In the genomic region with DNA sequence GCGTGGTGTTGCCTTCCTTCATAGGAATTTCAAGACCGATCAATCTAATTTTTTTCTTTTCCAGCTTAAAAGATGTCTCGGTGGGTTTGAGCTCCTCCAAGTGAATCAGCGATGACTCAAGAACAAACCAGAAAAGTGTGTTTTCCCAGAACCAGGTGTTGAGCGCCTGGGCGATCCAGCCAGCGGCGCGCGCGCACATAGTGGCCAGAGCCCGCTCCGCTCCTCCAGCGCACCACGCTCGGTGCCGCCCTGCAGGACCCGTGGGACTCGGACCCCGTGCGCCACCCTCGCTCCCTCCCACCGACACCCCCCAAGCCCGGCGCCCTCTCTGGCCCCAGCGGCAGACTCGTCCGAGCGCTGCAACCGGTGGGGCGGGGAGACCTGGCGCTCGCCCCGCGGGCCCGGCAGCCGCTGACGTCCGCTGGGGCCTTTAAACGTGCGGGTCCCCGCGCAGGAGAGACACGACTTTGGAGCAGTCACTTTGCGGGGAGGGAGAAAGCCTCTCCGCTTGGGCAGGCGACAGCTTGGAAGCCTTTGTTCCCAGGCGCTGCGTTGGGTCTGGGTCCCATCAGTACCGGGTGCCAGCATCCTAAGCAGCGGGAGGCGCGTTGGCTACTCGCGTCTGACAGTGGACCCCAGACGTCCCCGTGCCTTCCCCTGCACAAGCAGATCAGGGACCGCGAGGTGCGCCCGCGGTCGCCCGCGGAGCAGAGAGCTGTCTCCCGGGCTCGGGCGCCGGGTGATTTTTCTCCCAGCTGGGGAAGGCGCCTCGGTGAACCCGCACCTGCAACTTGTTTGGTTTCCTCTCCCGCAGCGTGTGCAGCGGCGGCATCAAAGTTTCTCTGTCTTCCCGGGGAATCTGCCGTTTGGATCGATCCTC, we compare ENCODE assay signal across 8 mouse cellular contexts. TPM values are rescaled to one million over a fixed set of nuclear protein-coding genes. Genes with fewer than 3 reads are reported as not detected.
DNase-seq lines count a peak whose midpoint lies in the region; ATAC-seq lines count a peak whose summit lies in the region.

A gene (plus strand): TSS at position 377 of the 880 bp plus-strand sequence.

- peak within 1 kb of the TSS; percentile 22; the same call in 1 of the 2 replicates for H3K9ac ChIP-seq in kidney, embryonic 16.5 days (replicated peaks; ENCODE audit: low read length)
- peak within 1 kb of the TSS; percentile 64 for H3K9ac ChIP-seq in neural tube, embryonic 14.5 days (replicated peaks; ENCODE audit: low read depth, low read length)

- DNase-seq in kidney, adult 9 months, result no peak
- DNase-seq in embryo, embryonic 10.5 days (ENCODE audit: low spot score), result peak; percentile 42
- peak; percentile 25 to 28 for DNase-seq in frontal cortex, postnatal 25 days (ENCODE audit: low spot score in 2 of 2)
- DNase-seq in left cerebral cortex, postnatal 4 days, result peak; percentile 15
- DNase-seq in ovary, postnatal 14 days (ENCODE audit: low spot score), result no peak
- DNase-seq in gastrocnemius, adult 8-10 months (ENCODE audit: low spot score in 2 of 2), result no peak

- peaks cover 10% of the 10 kb centered on the region; the same call in 1 of the 2 replicates for H3K4me1 ChIP-seq in kidney, embryonic 16.5 days (ENCODE audit: insufficient read depth, low read length)
- H3K4me1 ChIP-seq in neural tube, embryonic 14.5 days (ENCODE audit: control insufficient read depth, insufficient read depth, low read length), result no peaks in the 10 kb centered on the region; the same call in 1 of the 2 replicates

- H3K9me3 ChIP-seq in kidney, embryonic 16.5 days (ENCODE audit: low read length), result no peaks in the 10 kb centered on the region
- H3K9me3 ChIP-seq in neural tube, embryonic 14.5 days (ENCODE audit: control insufficient read depth, low read length), result no peaks in the 10 kb centered on the region

- intact Hi-C loops in left cerebral cortex, postnatal 4 days (cut with DNase I), result loop anchor here (5.0 kb wide), 1 partner anchor 1622 kb away; no protein-coding TSS in a partner anchor

- peak; percentile 49 for ATAC-seq in kidney, embryonic 16.5 days (ENCODE audit: low FRiP score, low TSS enrichment)
- peak; percentile 49 for ATAC-seq in neural tube, embryonic 14.5 days (ENCODE audit: low read depth)

- no peak within 1 kb of the TSS for H3K27ac ChIP-seq in kidney, embryonic 16.5 days (ENCODE audit: low read length)
- peak within 1 kb of the TSS; percentile 69; the same call in 1 of the 2 replicates for H3K27ac ChIP-seq in neural tube, embryonic 14.5 days (ENCODE audit: low read depth, low read length)

- under 1% methylated on average over 75 of the region's 79 CpGs for WGBS in kidney, embryonic 16.5 days
- WGBS in neural tube, embryonic 14.5 days, result under 1% methylated on average over 79 of the region's 79 CpGs

- peaks cover 48% of the 10 kb centered on the region for H3K27me3 ChIP-seq in kidney, embryonic 16.5 days (ENCODE audit: insufficient read depth, low read length)
- H3K27me3 ChIP-seq in neural tube, embryonic 14.5 days (ENCODE audit: control insufficient read depth, insufficient read depth, low read length), result peaks cover 10% of the 10 kb centered on the region

- peak within 1 kb of the TSS; percentile 61 for H3K4me3 ChIP-seq in kidney, embryonic 16.5 days (ENCODE audit: low read length)
- peak within 1 kb of the TSS; percentile 62 for H3K4me3 ChIP-seq in neural tube, embryonic 14.5 days (ENCODE audit: low read depth, low read length)

- no peaks in the 10 kb centered on the region for H3K36me3 ChIP-seq in kidney, embryonic 16.5 days (ENCODE audit: insufficient read depth, low read length)
- H3K36me3 ChIP-seq in neural tube, embryonic 14.5 days (ENCODE audit: control insufficient read depth, insufficient read depth, low read length), result no peaks in the 10 kb centered on the region

- peak within 1 kb of the TSS; percentile 98 for H3K4me2 ChIP-seq in kidney, embryonic 16.5 days (replicated peaks; ENCODE audit: low read depth, low read length)
- H3K4me2 ChIP-seq in neural tube, embryonic 14.5 days (ENCODE audit: low read depth, low read length), result peak within 1 kb of the TSS; percentile 78

RNA-seq across cellular contexts. Expression of the gene that starts here (rescaled TPM):
- 0.41 TPM in 2 replicates for polyA plus RNA-seq in kidney, embryonic 16.5 days (2015; fragmentation: Nextera tagmentation; extraction: Ambion mirVana)
- 10 to 100 TPM; 40.5 to 43.8 TPM for total RNA-seq in left cerebral cortex, postnatal 4 days (2021)
- polyA plus RNA-seq in neural tube, embryonic 14.5 days (2014; fragmentation: Nextera tagmentation; extraction: Ambion mirVana), result 15.8 and 23.0 TPM in 2 replicates
- under 1 TPM; 0.04 to 0.54 (median 0.33) TPM for total RNA-seq in gastrocnemius, adult 8-10 months (2022)

Comparison
In these comparisons a context has a peak if more than half of its experiments do, and no peak if none do; other contexts are left out.
1. RNA of the gene that starts here (total RNA-seq): 40.5 to 43.8 TPM in left cerebral cortex, postnatal 4 days; 0.04 to 0.54 TPM in gastrocnemius, adult 8-10 months; every median in the first group is over 10 times any median in the second.
2. RNA of the gene that starts here (polyA plus RNA-seq): 15.8 to 23.0 TPM in neural tube, embryonic 14.5 days; 0.41 TPM in kidney, embryonic 16.5 days; every median in the first group is over 10 times any median in the second.
3. Peak in ATAC-seq, H3K4me3 ChIP-seq, H3K9ac ChIP-seq and H3K4me2 ChIP-seq in kidney, embryonic 16.5 days; RNA of the gene not detected or under 1 TPM.
4. DNase-seq: peak in embryo, embryonic 10.5 days (single experiment), frontal cortex, postnatal 25 days (2 of 2) and left cerebral cortex, postnatal 4 days (single experiment); none in kidney, adult 9 months (single experiment), ovary, postnatal 14 days (single experiment) and gastrocnemius, adult 8-10 months (0 of 2).